In the genomic region with DNA sequence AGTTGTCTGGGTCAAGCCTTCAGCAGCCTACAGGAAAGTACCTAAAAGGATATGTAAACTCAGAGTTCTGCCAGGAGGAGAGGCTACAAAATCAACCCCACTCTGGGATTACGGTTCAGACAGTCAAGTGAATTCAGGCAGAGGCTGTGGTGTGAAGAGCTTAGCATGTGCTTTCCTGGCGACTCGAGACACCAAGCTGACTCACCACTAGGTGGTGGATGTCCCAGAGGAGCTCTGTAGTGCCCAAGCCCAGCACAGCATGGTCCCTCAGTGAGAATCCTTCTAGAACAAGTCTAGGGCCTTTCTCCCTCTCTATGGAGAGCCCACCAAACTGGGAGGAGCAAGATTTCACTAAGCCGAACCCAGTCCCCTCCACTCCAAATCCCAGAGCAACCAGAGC, we compare ENCODE assay signal across 9 mouse cellular contexts. TPM values are rescaled to one million over a fixed set of nuclear protein-coding genes. Genes with fewer than 3 reads are reported as not detected.
DNase-seq lines count a peak whose midpoint lies in the region; ATAC-seq and TF ChIP-seq lines count a peak whose summit lies in the region.
"Had no signal": no experiment of that assay in that cellular context is flagged by ENCODE, and none has a peak within 500 bp of the region (broad histone marks: within the 10 kb centered on the region; RNA-seq: fewer than 3 reads in every experiment).

No protein-coding gene starts in this region.

- H3K27me3 ChIP-seq in hindbrain, postnatal 0 days (ENCODE audit: insufficient read depth, low read length): no peaks in the 10 kb centered on the region; the same call in 1 of the 2 replicates
- H3K27me3 ChIP-seq in hindbrain, embryonic 11.5 days (ENCODE audit: control insufficient read depth, insufficient read depth, low read length): no peaks in the 10 kb centered on the region
- H3K27me3 ChIP-seq: midbrain, embryonic 12.5 days had no signal

- ATAC-seq in hindbrain, postnatal 0 days: no peak
- ATAC-seq in hindbrain, embryonic 11.5 days (ENCODE audit: low FRiP score): no peak

- no peaks in the 10 kb centered on the region for H3K4me1 ChIP-seq in hindbrain, postnatal 0 days (ENCODE audit: insufficient read depth, low read length)
- no peaks in the 10 kb centered on the region for H3K4me1 ChIP-seq in hindbrain, embryonic 11.5 days (replicated peaks; ENCODE audit: control insufficient read depth, insufficient read depth, low read length)
- no peaks in the 10 kb centered on the region for H3K4me1 ChIP-seq in ES-E14 (ENCODE audit: control insufficient read depth in 2 of 2, insufficient read depth in 2 of 2, low read length in 2 of 2, poor library complexity in 1 of 2)
- H3K4me1 ChIP-seq: midbrain, embryonic 12.5 days had no signal

- H3K9ac ChIP-seq in hindbrain, postnatal 0 days (replicated peaks; ENCODE audit: low read length): no peak overlapping the region
- no peak overlapping the region for H3K9ac ChIP-seq in hindbrain, embryonic 11.5 days (ENCODE audit: low read depth, low read length)
- H3K9ac ChIP-seq in ES-E14 (ENCODE audit: insufficient read depth, low read depth, low read length, poor library complexity, severe bottlenecking): no peak overlapping the region
- H3K9ac ChIP-seq: midbrain, embryonic 12.5 days had no signal

- peak; percentile 40 for TF ChIP-seq CTCF in hindbrain, postnatal 0 days (IDR thresholded peaks at IDR 0.05; ENCODE audit: low read depth)

- 59% methylated on average over 4 of the region's 4 CpGs for WGBS in hindbrain, postnatal 0 days
- WGBS in hindbrain, embryonic 11.5 days: 53% methylated on average over 4 of the region's 4 CpGs

- H3K27ac ChIP-seq in hindbrain, postnatal 0 days: no peak overlapping the region
- no peak overlapping the region for H3K27ac ChIP-seq in hindbrain, embryonic 11.5 days (ENCODE audit: low read depth, low read length)
- H3K27ac ChIP-seq in ES-E14 (ENCODE audit: insufficient read depth, low read depth, low read length, poor library complexity, severe bottlenecking): no peak overlapping the region
- H3K27ac ChIP-seq: midbrain, embryonic 12.5 days had no signal

- H3K4me3 ChIP-seq in hindbrain, postnatal 0 days (ENCODE audit: low read length): no peak overlapping the region
- H3K4me3 ChIP-seq in hindbrain, embryonic 11.5 days (ENCODE audit: low read depth, low read length): no peak overlapping the region
- H3K4me3 ChIP-seq in ES-E14 (ENCODE audit: insufficient read depth in 1 of 2, low read depth in 1 of 2, low read length in 2 of 2, poor library complexity in 1 of 2, severe bottlenecking in 1 of 2): no peak overlapping the region
- H3K4me3 ChIP-seq: midbrain, embryonic 12.5 days had no signal

- H3K9me3 ChIP-seq in hindbrain, postnatal 0 days (ENCODE audit: low read length): no peaks in the 10 kb centered on the region
- H3K9me3 ChIP-seq in hindbrain, embryonic 11.5 days (ENCODE audit: control insufficient read depth, low read length): no peaks in the 10 kb centered on the region
- H3K9me3 ChIP-seq in ES-E14 (ENCODE audit: control insufficient read depth, insufficient read depth, low read depth, low read length): no peaks in the 10 kb centered on the region
- H3K9me3 ChIP-seq: midbrain, embryonic 12.5 days had no signal

- in situ Hi-C loops in ES-E14 (cut with MboI; ENCODE audit: low sequenced_read_pairs in 2 of 2, unreplicated experiment in 2 of 2): no loop called here

- no peak for DNase-seq in hindbrain, postnatal 0 days (ENCODE audit: low spot score)
- DNase-seq in hindbrain, embryonic 11.5 days (ENCODE audit: low spot score): no peak
- DNase-seq in A20 (ENCODE audit: low read depth, low spot score): peak; percentile 46
- DNase-seq in ES-E14 (ENCODE audit: low read depth, low spot score): peak; percentile 22
- DNase-seq in kidney, postnatal 4 days: peak; percentile 24 to 46
- no peak for DNase-seq in cerebellum, postnatal 25 days
- no peak for DNase-seq in cerebellum, postnatal 10 days
- DNase-seq in cerebellum, adult 11-12 months: no peak

- H3K36me3 ChIP-seq in hindbrain, postnatal 0 days (ENCODE audit: insufficient read depth, low read length): no peaks in the 10 kb centered on the region
- H3K36me3 ChIP-seq in hindbrain, embryonic 11.5 days (ENCODE audit: control insufficient read depth, insufficient read depth, low read length): no peaks in the 10 kb centered on the region
- H3K36me3 ChIP-seq in ES-E14 (ENCODE audit: control insufficient read depth, insufficient read depth, low read length, poor library complexity, severe bottlenecking): no peaks in the 10 kb centered on the region
- H3K36me3 ChIP-seq: midbrain, embryonic 12.5 days had no signal

- H3K4me2 ChIP-seq in hindbrain, postnatal 0 days (ENCODE audit: low read depth, low read length): no peak overlapping the region
- H3K4me2 ChIP-seq in hindbrain, embryonic 11.5 days (replicated peaks; ENCODE audit: low read depth, low read length): no peak overlapping the region
- H3K4me2 ChIP-seq: midbrain, embryonic 12.5 days had no signal

TF ChIP-seq in ES-E14, 5 proteins besides CTCF, POLR2A, EP300 and RAD21:
- TF ChIP-seq ZNF384 (IDR thresholded peaks at IDR 0.05; ENCODE audit: low read depth, low read length) (no peak), ZC3H11A (IDR thresholded peaks at IDR 0.05; ENCODE audit: borderline replicate concordance, low read depth, low read length) (0 out of 2 replicates have a peak, but pooled peaks have one; percentile 13), MAFK (IDR thresholded peaks at IDR 0.05; ENCODE audit: insufficient read depth, low read depth, low read length) (no peak), HCFC1 (IDR thresholded peaks at IDR 0.05; ENCODE audit: borderline replicate concordance, insufficient read depth, low read length) (no peak), CHD2 (IDR thresholded peaks at IDR 0.05; ENCODE audit: low read depth, low read length) (no peak)

RNA-seq across cellular contexts. Expression of gene Fa2h, which starts 9.8 kb away (rescaled TPM):
- 2.8 and 5.1 TPM in 2 replicates for total RNA-seq in hindbrain, postnatal 0 days (2014; rRNA removed)
- 3.1 and 3.4 TPM in 2 replicates for polyA plus RNA-seq in hindbrain, postnatal 0 days (2015; fragmentation: Nextera tagmentation; extraction: Ambion mirVana)
- polyA plus RNA-seq in hindbrain, embryonic 11.5 days (2014; fragmentation: Nextera tagmentation; extraction: Ambion mirVana): 0.15 TPM in 1 of 2 replicates, not detected in the other
- total RNA-seq in ES-E14 (2012; rRNA removed): not detected in 2 replicates

Comparison
In these comparisons a context has a peak if more than half of its experiments do, and no peak if none do; other contexts are left out.
1. DNase-seq: peak in A20 (single experiment), ES-E14 (single experiment) and kidney, postnatal 4 days (2 of 2); none in hindbrain, postnatal 0 days (single experiment), hindbrain, embryonic 11.5 days (single experiment), cerebellum, postnatal 25 days (0 of 2), cerebellum, postnatal 10 days (0 of 2) and cerebellum, adult 11-12 months (single experiment).